Mouse (Mus musculus): ENCODE results near the gene Khdrbs2.

Gene Khdrbs2

DNA sequence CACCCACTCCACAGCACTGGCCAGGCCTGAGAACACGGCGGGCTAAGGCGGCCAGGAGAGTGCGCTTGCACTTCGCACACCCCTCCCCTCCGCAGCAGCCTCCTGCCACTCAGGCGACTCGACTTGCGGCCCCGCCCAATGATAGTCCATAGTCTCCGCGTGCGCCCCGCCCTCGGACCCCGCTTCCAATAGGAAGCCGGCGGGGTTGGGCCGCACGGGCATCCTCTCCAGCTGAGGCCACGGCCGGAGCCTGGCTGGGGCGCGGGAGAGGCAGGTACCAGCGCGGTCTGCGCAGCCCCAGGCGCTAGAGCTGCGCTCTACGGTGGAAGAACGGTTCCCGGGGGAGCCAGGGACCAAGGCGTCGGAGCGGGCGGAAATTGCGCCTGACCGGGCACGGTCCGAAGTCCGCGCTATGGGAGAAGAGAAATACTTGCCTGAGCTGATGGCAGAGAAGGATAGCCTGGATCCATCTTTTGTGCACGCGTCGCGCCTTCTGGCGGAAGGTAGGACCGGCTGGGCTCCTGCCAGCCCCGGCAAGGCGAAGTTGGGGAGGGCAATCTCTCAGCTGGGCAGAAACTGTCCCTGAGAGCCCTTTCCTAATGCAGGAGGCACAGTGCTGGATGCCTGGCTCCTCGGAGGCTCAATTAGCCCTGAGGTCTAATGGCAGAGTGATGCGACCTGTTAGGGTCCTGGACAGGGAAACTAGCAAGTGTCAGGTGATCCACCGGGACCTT is at the start of gene Khdrbs2:
TSS of gene Khdrbs2 (plus strand) at position 209 of the 734 bp plus-strand sequence.
- DNase-seq (ENCODE audit: low read depth): no peak

DNA sequence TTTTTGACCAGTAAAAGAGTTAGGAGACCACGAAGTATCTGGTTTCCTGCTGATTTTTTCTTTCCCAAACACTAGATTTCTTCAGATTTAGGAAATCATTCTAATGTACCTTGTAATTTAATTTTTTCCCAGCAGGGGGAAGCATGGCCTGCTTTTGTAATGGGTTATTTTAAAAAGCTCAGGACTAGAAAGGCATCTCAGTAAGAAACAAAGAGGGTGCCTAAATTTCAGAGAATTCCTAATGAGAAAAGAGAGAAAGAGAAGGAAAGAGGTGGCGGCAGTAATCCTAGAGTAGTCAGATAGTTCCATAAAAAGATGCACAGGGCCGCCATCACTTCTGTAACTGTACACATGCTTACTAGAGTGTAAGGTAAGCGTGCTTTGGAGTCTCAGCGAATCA is 2.1 kb downstream of the Khdrbs2 start:
- peak; percentile 1 for DNase-seq (ENCODE audit: low read depth)

DNA sequence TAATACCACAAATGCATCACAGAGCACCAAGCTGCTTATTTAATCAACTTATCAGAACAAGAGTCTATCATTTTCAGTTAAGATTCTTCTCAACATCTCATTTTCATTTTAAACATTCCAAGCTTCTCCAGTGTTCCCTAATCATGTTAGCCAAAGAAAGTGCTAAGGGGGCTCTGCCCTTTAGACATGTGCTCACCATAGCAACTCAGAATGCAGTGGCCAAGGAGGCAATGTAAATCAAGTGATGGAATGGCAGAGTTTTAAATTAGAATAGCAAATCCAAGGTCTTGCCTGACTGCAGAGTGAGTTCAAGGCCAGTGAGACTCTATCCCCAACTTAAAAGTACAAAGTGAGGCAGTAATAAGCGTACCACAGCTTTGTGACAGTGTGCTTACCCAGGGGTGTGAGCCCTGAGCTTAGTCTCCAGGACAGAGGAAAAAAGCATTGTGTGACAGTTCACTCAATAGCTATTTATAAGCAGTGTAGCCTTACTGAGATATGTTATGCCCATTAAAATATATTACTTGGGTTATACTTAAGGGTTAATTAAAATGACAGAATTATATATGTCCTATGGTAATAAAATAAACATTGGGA is 27.2 kb downstream of the Khdrbs2 start:
- DNase-seq (ENCODE audit: low read depth): no peak

DNA sequence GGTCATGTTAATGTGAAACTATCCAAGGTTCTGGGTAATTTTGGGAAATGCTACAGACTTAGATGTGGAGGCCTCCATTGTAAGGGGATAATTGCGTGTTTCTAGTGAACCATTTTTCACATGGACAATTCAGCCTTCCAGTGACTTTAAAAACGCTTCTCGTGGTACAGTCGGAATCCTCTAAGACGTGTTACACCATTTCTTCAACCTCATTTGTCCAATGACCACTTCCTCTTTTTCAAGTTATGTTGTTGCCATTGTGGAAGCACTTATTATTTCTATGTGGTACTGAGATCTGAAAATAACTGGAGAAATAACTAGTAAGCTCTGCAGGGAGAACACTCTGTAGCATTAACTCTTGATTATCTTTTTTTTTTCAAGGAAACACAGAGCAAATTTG is 75.9 kb downstream of the Khdrbs2 start:
- DNase-seq (ENCODE audit: low read depth): no peak

DNA sequence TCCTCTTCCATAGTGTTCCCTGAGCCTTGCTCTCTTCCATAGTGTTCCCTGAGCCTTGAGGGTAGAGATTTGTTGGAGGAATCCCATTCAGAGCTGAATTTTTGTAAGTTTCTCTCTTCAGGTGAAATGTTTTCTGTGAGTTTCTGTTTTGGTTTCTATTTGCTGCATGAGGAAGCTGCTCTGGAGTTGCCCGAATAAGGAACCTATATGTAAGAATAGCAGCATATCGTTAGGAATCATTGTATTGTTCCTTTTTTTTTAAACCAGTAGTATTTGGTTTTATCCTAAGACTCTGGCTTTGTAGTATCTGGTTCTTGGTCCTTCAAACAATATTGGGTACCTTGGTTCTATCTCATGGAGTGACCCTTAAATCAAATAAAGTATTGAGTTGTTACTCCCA is 77.1 kb downstream of the Khdrbs2 start:
- DNase-seq (ENCODE audit: low read depth): no peak

DNA sequence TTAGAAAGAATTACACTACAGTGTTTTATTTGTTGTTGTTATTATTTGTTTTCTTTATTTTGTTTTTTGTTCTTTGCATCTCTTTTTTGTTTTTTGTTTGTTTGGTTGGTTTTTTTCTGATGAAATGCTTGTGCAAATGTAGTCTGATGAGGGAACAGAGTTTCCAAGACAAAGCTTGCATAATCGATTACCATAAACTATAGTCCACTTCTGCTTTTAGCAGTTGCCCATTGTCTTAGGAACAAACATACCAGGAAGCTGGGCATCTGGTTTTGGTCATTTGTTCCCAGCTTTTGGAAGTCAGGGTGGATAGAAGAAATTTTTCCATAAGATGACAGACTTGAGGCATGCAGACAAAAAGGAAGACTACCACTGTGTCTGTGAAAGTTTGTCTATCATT is 77.8 kb downstream of the Khdrbs2 start:
- no peak for DNase-seq (ENCODE audit: low read depth)

DNA sequence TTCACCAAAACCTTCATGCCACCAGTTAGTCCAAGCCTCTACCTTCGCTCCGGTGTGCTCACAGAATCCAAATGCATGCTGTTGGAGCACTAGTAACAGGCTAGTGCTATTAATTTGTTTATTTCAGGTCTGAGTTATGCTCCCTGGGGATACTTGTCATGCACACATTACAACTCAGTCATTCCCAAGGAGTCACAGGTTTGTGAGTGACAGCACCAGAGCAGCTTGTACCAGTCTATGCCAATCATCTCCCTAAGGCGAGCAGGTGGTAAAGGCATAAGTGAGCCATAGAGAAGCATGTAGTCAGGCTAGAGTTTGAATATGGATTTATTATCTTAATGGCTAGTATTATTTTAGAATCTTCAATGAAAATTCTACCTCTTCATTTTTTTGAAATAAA is 86.4 kb downstream of the Khdrbs2 start:
- DNase-seq (ENCODE audit: low read depth): no peak

DNA sequence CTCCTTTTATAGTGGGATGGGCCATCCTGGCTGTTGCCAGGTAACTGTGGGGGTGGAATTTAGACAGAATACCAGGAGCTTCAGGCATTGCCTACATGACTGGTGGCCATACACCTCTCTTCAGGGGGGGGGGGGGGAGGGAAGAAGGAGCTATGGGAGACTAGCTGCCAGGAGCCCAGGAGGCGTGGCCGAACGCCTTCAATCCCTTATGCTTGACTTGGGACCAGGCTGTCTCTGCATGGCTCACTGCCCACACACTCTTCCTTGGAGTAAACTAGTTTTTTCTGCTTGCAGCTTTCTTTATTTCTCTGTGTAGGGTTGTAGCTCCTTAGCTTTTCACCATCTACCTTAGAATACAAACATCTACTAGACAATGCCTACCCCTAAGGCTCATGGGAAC is 98.0 kb downstream of the Khdrbs2 start:
- DNase-seq (ENCODE audit: low read depth): no peak

DNA sequence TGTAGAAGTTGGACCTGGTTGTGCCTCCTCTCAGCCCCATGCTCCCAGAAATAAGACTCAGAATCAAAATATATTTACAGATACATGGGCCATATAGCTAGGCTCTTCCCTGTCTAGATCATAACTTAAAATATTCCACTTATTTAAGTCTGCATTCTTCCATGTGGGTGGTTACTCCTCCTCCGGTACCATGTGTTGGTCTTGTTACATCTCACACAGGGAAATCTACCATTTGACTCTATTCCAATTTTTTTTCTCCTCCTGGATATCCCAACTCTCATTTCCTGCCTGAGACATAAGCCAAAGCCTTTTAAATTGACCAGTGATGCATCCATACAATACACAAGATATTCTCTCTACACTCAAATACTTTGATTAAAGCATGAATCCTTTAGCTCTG is 122.2 kb downstream of the Khdrbs2 start:
- DNase-seq (ENCODE audit: low read depth): no peak

DNA sequence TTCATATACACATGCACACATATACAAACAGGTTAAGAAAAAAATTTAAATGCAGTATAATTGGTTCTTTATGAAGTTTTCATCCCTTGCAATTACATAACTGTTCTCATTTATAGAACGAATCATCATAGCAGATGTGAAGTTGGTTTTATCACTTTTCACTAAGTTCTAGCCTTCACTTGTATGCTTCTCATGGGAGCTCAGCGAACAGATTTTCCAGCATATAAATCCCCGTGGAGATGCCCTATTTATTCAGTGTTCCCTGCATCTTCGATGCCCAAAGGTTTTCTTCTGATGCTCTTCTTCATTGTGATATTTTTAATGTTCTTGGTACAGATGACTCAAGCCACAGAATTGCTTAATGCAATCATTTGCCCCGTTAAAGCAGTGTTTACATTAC is 128.9 kb downstream of the Khdrbs2 start:
- DNase-seq (ENCODE audit: low read depth): no peak

DNA sequence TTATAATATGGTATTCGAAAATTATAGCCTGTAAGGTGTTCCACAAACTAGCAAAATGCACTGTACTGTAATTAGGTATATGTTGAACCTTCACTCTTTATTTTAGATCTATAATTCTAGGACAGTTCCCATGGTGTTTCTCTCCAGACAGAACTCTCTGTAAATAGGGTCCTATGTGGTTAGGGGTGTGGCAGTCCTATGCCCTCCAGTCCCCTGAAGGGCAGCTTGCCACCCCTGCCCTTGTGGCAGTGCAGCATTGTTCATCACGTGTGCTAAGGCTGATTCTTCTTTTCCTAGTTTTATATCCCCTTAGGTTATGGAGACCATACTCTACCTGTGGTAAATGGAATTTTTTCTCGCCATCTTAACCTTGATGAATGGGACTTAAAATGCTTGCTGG is 136.6 kb downstream of the Khdrbs2 start:
- no peak for DNase-seq (ENCODE audit: low read depth)

DNA sequence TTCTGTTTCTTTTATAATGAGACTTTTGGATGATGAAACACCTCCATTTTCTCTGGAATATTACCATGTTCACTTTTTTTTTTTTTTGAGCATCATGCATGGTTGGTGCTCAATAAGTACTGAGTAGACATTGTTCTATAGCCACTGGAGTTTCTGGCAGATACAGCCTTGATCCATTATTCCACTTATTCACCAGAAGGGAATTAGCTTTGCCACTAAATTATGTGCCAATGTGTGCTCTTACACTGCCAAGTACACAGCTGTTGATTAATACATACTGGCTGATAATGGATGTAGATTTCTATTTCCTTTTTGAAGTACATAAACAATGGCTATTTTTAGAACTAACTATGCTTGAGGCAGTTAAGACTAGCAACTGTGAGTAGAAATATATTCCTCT is 137.1 kb downstream of the Khdrbs2 start:
- no peak for DNase-seq (ENCODE audit: low read depth)

DNA sequence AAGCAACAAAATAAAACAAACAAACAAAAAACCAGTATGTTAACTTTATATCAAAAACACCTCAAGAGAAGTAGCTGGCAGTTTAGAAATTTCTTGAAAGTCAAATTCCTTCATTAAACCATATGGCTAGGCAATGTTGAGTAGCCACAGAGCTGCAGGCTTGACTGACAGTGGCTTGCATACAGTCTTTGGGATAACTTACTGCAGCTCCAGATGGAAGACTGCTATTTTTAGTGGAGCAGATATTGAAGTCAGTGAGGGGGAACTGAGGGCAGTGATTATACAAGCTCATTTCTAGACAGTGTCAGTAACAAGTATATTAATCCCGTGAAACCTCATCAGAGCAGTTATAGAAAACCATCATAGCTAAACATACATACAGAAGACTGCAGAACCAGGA is 166.6 kb downstream of the Khdrbs2 start:
- DNase-seq (ENCODE audit: low read depth): no peak

DNA sequence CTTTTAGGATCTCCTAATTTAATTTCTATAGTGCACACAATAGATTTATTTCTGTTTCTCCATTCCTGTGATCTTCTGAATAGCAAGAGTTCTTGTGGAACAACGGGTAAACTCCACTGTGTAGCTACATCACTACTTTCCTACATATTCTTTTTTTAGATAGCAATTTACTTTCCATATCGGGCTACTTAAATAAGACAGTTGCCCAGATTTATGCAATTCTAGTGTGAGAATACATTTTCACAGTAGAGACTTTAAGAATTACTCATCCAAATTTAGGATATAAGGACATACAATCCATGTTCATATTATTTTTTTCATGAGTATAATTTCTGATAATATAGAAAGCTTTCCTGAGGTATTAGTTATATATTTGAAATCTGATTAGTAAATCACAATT is 175.0 kb downstream of the Khdrbs2 start:
- DNase-seq (ENCODE audit: low read depth): no peak

DNA sequence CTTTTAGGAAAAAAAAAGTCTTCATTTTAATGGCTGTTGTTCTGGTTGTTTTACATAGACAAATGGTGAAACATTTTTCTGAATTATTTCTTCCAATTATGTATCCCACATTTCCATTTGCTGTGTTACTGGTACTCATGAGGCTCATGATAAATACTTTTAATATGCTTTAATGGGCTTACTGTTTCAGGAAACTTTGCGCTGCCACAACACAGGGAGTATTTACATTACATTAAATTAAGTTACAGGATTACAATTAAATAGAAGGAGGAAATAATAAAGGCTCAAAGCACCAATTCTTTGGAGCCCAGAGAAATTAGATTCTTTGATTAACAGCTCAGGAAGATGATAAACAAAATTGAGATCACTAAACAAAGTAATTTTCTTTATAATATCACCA is 179.6 kb downstream of the Khdrbs2 start:
- no peak for DNase-seq (ENCODE audit: low read depth)

DNA sequence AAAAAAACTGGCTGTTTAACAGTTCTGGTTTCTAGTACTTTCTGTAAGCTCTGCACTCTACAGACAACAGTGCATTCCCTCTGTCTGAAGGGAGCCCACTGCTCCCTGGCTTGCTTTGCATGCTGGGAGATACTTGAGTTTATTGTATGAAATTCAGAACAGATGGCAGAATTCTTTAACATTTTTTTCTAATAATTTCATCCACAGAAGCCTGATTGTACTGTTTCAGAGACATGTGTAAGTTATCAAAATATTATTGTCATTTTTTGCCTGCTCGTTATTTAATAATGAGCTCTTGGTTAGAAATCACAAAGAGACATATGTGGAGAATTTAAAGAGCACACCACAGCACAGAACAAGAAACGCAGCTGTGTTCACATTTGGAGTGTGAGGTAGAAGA is 191.0 kb downstream of the Khdrbs2 start:
- no peak for DNase-seq (ENCODE audit: low read depth)

DNA sequence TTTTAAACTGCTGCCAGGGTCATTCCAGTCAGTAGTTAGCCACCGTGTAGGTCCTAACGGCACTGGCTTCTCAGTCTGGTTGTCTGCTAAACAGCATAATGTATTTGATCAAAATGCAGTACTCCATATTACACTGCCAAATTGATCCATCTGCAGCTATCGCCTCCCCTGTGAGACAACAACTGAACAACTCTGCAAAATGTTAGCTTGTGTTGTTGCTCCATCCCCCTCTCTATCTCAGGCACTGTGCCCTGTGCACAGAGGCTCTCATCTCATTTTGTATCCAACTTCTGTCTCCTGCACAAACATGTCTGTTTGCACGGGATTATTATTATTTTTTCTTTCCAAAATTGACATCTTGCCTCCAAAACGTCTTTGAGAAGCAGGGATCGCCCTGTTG is 225.0 kb downstream of the Khdrbs2 start:
- DNase-seq (ENCODE audit: low read depth): no peak

DNA sequence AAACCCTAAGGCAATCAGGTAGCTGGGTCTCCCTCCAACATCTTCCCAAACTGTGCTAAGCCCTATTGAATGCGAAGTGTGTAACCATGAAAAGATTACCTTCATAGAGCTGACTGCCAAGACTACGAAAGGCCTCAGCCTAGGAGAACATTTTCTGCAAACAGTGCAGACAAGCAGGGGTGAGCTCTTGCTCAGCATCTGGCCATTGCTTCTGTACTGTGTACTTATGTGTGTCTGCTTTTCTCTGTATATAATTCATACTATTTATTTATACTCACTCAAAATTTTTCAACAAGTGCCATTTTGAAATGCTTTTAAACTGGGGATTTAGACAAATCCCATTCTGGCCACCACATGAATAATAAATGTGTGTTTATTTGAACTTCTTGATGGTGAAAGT is 235.1 kb downstream of the Khdrbs2 start:
- no peak for DNase-seq (ENCODE audit: low read depth)

DNA sequence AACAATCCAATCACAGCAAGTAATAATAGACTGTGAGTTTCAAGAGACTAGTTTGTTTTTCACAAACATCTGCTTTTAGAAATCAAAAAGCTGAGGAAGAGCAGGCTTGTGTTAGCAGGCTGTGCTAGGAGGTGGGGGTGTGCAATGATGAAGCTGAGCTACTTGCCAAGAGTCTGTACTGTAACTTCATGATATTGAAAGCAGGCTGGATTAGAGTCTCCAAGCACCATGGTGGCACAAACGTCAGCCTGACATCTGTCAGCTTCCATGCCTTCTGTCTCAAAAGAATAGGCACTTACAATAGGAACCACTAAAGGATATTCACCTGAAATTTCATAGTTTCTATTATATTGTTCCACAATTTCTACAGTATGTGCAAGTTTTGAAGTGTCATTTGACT is 255.9 kb downstream of the Khdrbs2 start:
- DNase-seq (ENCODE audit: low read depth): no peak

DNA sequence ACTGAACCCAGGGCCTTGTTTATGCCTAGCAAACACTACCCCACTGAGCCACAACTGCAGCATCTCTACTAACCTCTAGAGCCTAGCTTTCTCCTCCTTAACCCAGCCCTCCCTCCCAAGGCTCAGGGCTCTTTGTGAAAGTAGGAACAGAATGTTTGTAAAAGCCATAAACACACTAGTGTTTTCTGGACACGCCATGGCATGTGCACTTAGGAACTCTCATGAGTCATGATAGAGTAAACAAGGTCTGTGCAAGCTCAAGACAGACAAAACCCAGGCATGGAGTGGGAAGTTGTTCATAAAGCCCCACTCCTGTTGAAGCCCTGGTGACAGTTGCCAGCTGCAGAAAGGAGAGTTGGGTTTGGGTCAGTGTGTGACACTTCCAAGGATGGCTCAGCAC is 257.0 kb downstream of the Khdrbs2 start:
- no peak for DNase-seq (ENCODE audit: low read depth)

DNA sequence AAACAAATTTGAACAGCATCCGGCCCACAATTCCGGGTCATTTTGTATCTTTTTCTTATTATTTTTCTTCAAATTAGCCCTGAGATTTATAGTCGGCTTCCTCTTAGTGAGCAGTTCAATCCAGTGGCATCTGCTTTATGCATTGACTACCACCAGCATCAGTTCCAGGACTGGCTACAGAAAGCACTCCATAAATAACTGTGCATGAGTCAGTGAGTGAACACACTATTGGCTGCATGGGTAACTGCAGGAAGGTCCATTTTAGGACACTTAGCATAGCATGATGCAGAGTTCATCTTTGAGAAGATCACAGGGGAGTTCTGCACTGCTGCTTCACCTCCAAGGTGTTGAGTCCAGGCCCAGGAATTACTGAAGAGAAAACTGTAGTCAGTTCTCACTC is 258.0 kb downstream of the Khdrbs2 start:
- DNase-seq (ENCODE audit: low read depth): no peak

DNA sequence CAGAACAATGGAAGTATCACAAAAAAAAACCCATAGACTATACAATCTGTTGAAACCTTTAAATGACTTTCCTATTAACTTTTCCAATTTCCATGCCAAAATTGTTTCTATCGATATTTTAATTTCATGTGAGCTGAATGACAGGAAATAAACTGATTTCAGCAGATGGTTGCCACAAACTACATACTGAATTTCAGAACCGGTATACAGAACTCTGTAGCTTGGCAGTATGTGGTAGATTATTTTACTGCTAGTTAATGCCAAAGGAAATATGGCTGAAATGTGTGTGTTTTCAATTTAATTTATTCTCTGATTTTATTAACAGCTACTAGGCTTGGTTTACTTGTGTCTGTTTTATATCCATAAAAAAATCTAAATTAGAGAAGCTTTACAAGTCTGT is 260.6 kb downstream of the Khdrbs2 start:
- DNase-seq (ENCODE audit: low read depth): no peak

DNA sequence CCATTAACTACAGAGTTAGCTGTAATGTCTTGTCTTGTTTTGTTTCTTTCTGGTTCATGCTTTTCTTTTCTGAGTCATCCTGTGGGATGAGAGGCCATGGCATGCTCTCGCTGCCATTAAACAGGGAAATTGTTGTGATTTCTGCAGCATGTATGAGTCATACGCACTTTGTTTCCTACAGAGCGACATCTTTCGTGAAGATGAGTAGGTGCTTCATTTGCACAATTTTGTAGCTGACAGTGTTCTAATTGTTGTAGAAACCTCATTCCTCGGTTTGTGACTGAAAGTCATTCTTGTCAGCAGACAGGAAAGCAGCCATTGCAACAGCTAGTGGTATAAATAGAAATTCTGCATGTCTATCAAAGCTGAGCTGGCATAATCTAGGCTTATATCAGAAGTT is 271.4 kb downstream of the Khdrbs2 start:
- DNase-seq (ENCODE audit: low read depth): no peak

DNA sequence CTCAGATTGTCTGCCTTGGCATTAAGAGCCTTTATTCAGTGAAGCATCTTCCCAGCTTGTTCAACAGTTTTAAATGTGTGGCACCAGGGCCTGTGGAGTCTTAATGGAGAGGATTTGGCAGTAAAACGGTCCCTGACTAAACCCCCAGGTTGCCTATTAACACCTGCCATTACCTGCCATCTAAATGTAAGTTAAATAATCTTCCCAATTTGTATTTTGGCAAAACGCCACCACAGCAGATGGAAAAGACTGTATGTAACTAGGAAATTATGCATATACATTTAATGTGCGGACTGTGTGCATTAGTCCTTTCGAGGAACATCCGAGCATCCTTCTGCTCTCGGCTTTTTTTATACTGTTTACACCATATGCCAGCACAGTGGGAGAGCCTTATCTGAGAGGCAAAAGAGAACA is 290.6 kb downstream of the Khdrbs2 start:
- no peak for DNase-seq (ENCODE audit: low read depth)
